Mouse (Mus musculus) forebrain, embryonic 10.5 days (tissue): ENCODE measurements around the gene Bnc2. TPM values are rescaled to one million over a fixed set of nuclear protein-coding genes. Genes with fewer than 3 reads are reported as not detected.

Experiments
- DNase-seq: peaks from one replicate; pipeline ENCODE4 v3.0.0-alpha.2; 2017; ENCODE audit warnings: low spot score; ENCODE audit errors: extremely low spot score
- H3K27ac ChIP-seq: fragments of 300-500 bp; sonication (generic); 2 replicates; pipeline ENCODE4 v1.5.1; 2016; ENCODE audit warnings: mild to moderate bottlenecking
- H3K27me3 ChIP-seq: fragments of 300-500 bp; sonication (generic); 2 replicates; pipeline ENCODE4 v1.6.1; 2016; ENCODE audit warnings: mild to moderate bottlenecking; ENCODE audit not compliant: poor library complexity, severe bottlenecking
- H3K36me3 ChIP-seq: fragments of 300-500 bp; sonication (generic); replicated peaks from 2 replicates; pipeline ENCODE4 v1.6.1; 2016; ENCODE audit warnings: mild to moderate bottlenecking, moderate library complexity
- H3K4me1 ChIP-seq: fragments of 300-500 bp; sonication (generic); 2 replicates; pipeline ENCODE4 v1.6.1; 2016
- H3K4me3 ChIP-seq: fragments of 300-500 bp; sonication (generic); 2 replicates; pipeline ENCODE4 v1.5.1; 2016; ENCODE audit warnings: mild to moderate bottlenecking, moderate library complexity
- H3K9me3 ChIP-seq: fragments of 300-500 bp; sonication (generic); 2 replicates; pipeline ENCODE4 v1.6.1; 2016; ENCODE audit warnings: mild to moderate bottlenecking, moderate library complexity
- WGBS: fragments of 180-500 bp; shearing (Covaris S2); methylation state at CpG from one replicate; pipeline ENCODE4 v1.1.7; 2016; 5-methylcytosine and 5-hydroxymethylcytosine counted together
- polyA plus RNA-seq: library from polyadenylated mRNA; unstranded; fragments of >200 nt; fragmentation: Nextera tagmentation; extraction: Ambion mirVana; gene quantifications from 2 replicates; pipeline ENCODE4 v1.2.1, GENCODE M21; 2016

Bnc2 gene
- polyA plus RNA-seq, 1 experiment from 2014 or later: 4.2 TPM

- H3K9me3 ChIP-seq: no peaks in the 10 kb centered on the region
- H3K4me3 ChIP-seq: no peak overlapping the region
- peaks cover 13% of the 10 kb centered on the region for H3K4me1 ChIP-seq
- no peak for DNase-seq
- 95% methylated on average over 9 of the region's 9 CpGs for WGBS
- no peaks in the 10 kb centered on the region for H3K36me3 ChIP-seq
- H3K27me3 ChIP-seq: no peaks in the 10 kb centered on the region
- H3K27ac ChIP-seq: no peak overlapping the region
Observed at GRCm38 (mm10) chr4:84433324-84433723, 241.8 kb downstream of the Bnc2 start.

GRCm38 (mm10) chr4:84431677-84432515, 243.2 kb downstream of the Bnc2 start:
- Histone ChIP-seq H3K4me3 (no peak overlapping the region), H3K4me1 (peaks cover 13% of the 10 kb centered on the region), H3K9me3 (no peaks in the 10 kb centered on the region), H3K27ac (no peak overlapping the region), H3K27me3 (no peaks in the 10 kb centered on the region), H3K36me3 (no peaks in the 10 kb centered on the region)
- 60% methylated on average over 6 of the region's 6 CpGs for WGBS
- DNase-seq: no peak

GRCm38 (mm10) chr4:84427955-84428354, 247.1 kb downstream of the Bnc2 start:
- DNase-seq: no peak
- WGBS: 97% methylated on average over 3 of the region's 3 CpGs
- no peak overlapping the region for H3K4me3 ChIP-seq
- no peak overlapping the region for H3K27ac ChIP-seq
- H3K4me1 ChIP-seq: peaks cover 13% of the 10 kb centered on the region
- no peaks in the 10 kb centered on the region for H3K9me3 ChIP-seq
- H3K36me3 ChIP-seq: no peaks in the 10 kb centered on the region
- H3K27me3 ChIP-seq: no peaks in the 10 kb centered on the region

- H3K27me3 ChIP-seq: no peaks in the 10 kb centered on the region
- WGBS: 88% methylated on average over 2 of the region's 2 CpGs
- no peak for DNase-seq
- no peak overlapping the region for H3K27ac ChIP-seq
- H3K4me1 ChIP-seq: peaks cover 5% of the 10 kb centered on the region
- H3K4me3 ChIP-seq: no peak overlapping the region
- no peaks in the 10 kb centered on the region for H3K36me3 ChIP-seq
- no peaks in the 10 kb centered on the region for H3K9me3 ChIP-seq
Observed at GRCm38 (mm10) chr4:84411431-84411830, 263.6 kb downstream of the Bnc2 start.

GRCm38 (mm10) chr4:84407328-84408028, 267.6 kb downstream of the Bnc2 start:
- no peak for DNase-seq
- no peak overlapping the region for H3K4me3 ChIP-seq
- H3K4me1 ChIP-seq: peaks cover 15% of the 10 kb centered on the region
- H3K27ac ChIP-seq: no peak overlapping the region
- H3K36me3 ChIP-seq: no peaks in the 10 kb centered on the region
- H3K9me3 ChIP-seq: no peaks in the 10 kb centered on the region
- no peaks in the 10 kb centered on the region for H3K27me3 ChIP-seq
- WGBS: 71% methylated on average over 6 of the region's 6 CpGs

- Histone ChIP-seq H3K36me3 (no peaks in the 10 kb centered on the region), H3K27me3 (no peaks in the 10 kb centered on the region), H3K27ac (no peak overlapping the region), H3K4me3 (no peak overlapping the region), H3K9me3 (no peaks in the 10 kb centered on the region), H3K4me1 (peaks cover 19% of the 10 kb centered on the region)
- WGBS: 74% methylated on average over 9 of the region's 9 CpGs
- DNase-seq: no peak
Observed at GRCm38 (mm10) chr4:84403356-84404145, 271.5 kb downstream of the Bnc2 start.

- H3K9me3 ChIP-seq: no peaks in the 10 kb centered on the region
- H3K4me3 ChIP-seq: no peak overlapping the region
- peaks cover 7% of the 10 kb centered on the region for H3K4me1 ChIP-seq
- no peaks in the 10 kb centered on the region for H3K27me3 ChIP-seq
- WGBS: 89% methylated on average over 5 of the region's 5 CpGs
- no peak overlapping the region for H3K27ac ChIP-seq
- DNase-seq: no peak
- no peaks in the 10 kb centered on the region for H3K36me3 ChIP-seq
Observed at GRCm38 (mm10) chr4:84388991-84389390, 286.1 kb downstream of the Bnc2 start.

GRCm38 (mm10) chr4:84385156-84385555, 289.9 kb downstream of the Bnc2 start:
- H3K4me1 ChIP-seq: no peaks in the 10 kb centered on the region
- no peaks in the 10 kb centered on the region for H3K9me3 ChIP-seq
- H3K27me3 ChIP-seq: no peaks in the 10 kb centered on the region
- no peak for DNase-seq
- H3K27ac ChIP-seq: no peak overlapping the region
- 85% methylated on average over 1 of the region's 1 CpGs for WGBS
- H3K4me3 ChIP-seq: no peak overlapping the region
- no peaks in the 10 kb centered on the region for H3K36me3 ChIP-seq

- Histone ChIP-seq H3K9me3 (no peaks in the 10 kb centered on the region), H3K27me3 (no peaks in the 10 kb centered on the region), H3K4me3 (no peak overlapping the region), H3K4me1 (peaks cover 12% of the 10 kb centered on the region), H3K36me3 (no peaks in the 10 kb centered on the region), H3K27ac (no peak overlapping the region)
- WGBS: 63% methylated on average over 6 of the region's 6 CpGs
- no peak for DNase-seq
Observed at GRCm38 (mm10) chr4:84379289-84379688, 295.8 kb downstream of the Bnc2 start.

GRCm38 (mm10) chr4:84377513-84377912, 297.6 kb downstream of the Bnc2 start:
- Histone ChIP-seq H3K36me3 (no peaks in the 10 kb centered on the region), H3K27me3 (no peaks in the 10 kb centered on the region), H3K4me1 (peaks cover 12% of the 10 kb centered on the region), H3K9me3 (no peaks in the 10 kb centered on the region), H3K4me3 (no peak overlapping the region), H3K27ac (no peak overlapping the region)
- no peak for DNase-seq
- 85% methylated on average over 5 of the region's 5 CpGs for whole genome bisulfite sequencing

- H3K4me1 ChIP-seq: peaks cover 27% of the 10 kb centered on the region
- H3K36me3 ChIP-seq: no peaks in the 10 kb centered on the region
- no peaks in the 10 kb centered on the region for H3K9me3 ChIP-seq
- peak overlapping the region; percentile 26 for H3K27ac ChIP-seq
- 62% methylated on average over 8 of the region's 8 CpGs for WGBS
- no peak overlapping the region for H3K4me3 ChIP-seq
- peak; percentile 25 for DNase-seq
- H3K27me3 ChIP-seq: no peaks in the 10 kb centered on the region
Observed at GRCm38 (mm10) chr4:84362337-84362823, 312.7 kb downstream of the Bnc2 start.

- Histone ChIP-seq H3K4me3 (no peak overlapping the region), H3K27me3 (no peaks in the 10 kb centered on the region), H3K36me3 (no peaks in the 10 kb centered on the region), H3K4me1 (peaks cover 38% of the 10 kb centered on the region), H3K27ac (peak overlapping the region; percentile 40; the same call in 1 of the 2 replicates), H3K9me3 (no peaks in the 10 kb centered on the region)
- DNase-seq: no peak
- 69% methylated on average over 5 of the region's 5 CpGs for WGBS
Observed at GRCm38 (mm10) chr4:84361165-84361564, 313.9 kb downstream of the Bnc2 start.
